Mouse (Mus musculus): ENCODE measurements around the gene Pfdn6.

DNA sequence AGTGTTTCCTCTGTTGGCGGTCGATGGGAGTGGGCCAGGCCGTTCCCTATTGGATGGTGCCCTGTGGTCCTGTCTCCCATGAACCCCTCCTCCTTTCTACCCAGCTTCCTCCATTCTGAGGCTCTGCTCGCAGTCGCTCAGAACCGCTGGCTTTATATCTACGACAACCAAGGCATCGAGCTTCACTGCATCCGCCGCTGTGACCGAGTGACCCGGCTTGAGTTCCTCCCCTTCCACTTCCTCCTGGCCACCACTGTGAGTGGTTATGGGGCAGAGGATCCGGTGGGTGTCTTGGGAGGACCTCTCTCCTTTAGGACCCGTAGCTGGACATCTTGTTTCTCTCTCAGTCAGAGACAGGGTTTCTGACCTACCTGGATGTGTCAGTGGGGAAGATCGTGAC, 3.3 kb upstream of the Pfdn6 start:
- TF ChIP-seq CTCF (IDR thresholded peaks at IDR 0.05; ENCODE audit: low read depth, low read length), result no peak
- no peak for TF ChIP-seq TAL1 (conservative IDR thresholded peaks at IDR 0.05; ENCODE audit: low read depth, low read length)
